Comparison of ENCODE assay signal across 26 mouse cellular contexts in genomic region chrX:36530251-36530650, GRCm38 (mm10). TPM values are rescaled to one million over a fixed set of nuclear protein-coding genes. Genes with fewer than 3 reads are reported as not detected.
"Had no signal": no experiment of that assay in that cellular context is flagged by ENCODE, and none has a peak within 500 bp of the region (broad histone marks: within the 10 kb centered on the region; RNA-seq: fewer than 3 reads in every experiment).

No protein-coding gene starts in this region.

- DNase-seq: lung, embryonic 14.5 days; lung, postnatal 10 days; lung, postnatal 4 days; midbrain, embryonic 14.5 days; retina, postnatal 1 day; right cerebral cortex, adult 18-20 months; right cerebral cortex, postnatal 25 days; right cerebral cortex, postnatal 4 days; spleen, adult 18-20 months; thymus, adult 18-20 months; thymus, postnatal 14 days; thymus, postnatal 36 days had no signal

- H3K4me1 ChIP-seq: midbrain, embryonic 10.5 days; midbrain, embryonic 12.5 days; neural tube, embryonic 13.5 days; neural tube, embryonic 15.5 days had no signal

- H3K9me3 ChIP-seq: midbrain, embryonic 10.5 days; midbrain, embryonic 12.5 days; neural tube, embryonic 13.5 days; neural tube, embryonic 15.5 days had no signal

- H3K36me3 ChIP-seq: midbrain, embryonic 10.5 days; midbrain, embryonic 12.5 days; neural tube, embryonic 13.5 days; neural tube, embryonic 15.5 days had no signal

- H3K27me3 ChIP-seq: midbrain, embryonic 12.5 days; neural tube, embryonic 13.5 days; neural tube, embryonic 15.5 days had no signal

- H3K4me2 ChIP-seq: lung, embryonic 14.5 days; midbrain, embryonic 12.5 days; neural tube, embryonic 13.5 days; neural tube, embryonic 15.5 days had no signal

- H3K9ac ChIP-seq: lung, embryonic 14.5 days; midbrain, embryonic 12.5 days; neural tube, embryonic 13.5 days; neural tube, embryonic 15.5 days had no signal

- H3K27ac ChIP-seq: midbrain, embryonic 10.5 days; midbrain, embryonic 12.5 days; neural tube, embryonic 13.5 days; neural tube, embryonic 15.5 days had no signal

- H3K4me3 ChIP-seq: midbrain, embryonic 10.5 days; midbrain, embryonic 12.5 days; myocyte; neural tube, embryonic 13.5 days; neural tube, embryonic 15.5 days had no signal

- ATAC-seq: midbrain, embryonic 16.5 days had no signal

RNA-seq across cellular contexts. Expression of gene Gm14569, which starts 38.6 kb away (rescaled TPM):
- total RNA-seq: megakaryocyte, adult 5-6 weeks; megakaryocyte-erythroid progenitor cell, adult 5-6 weeks had no signal
- polyA plus RNA-seq: lung, embryonic 14.5 days; lung, embryonic 16.5 days; midbrain, embryonic 10.5 days; midbrain, embryonic 12.5 days; midbrain, embryonic 14.5 days; midbrain, embryonic 16.5 days; myocyte; neural tube, embryonic 11.5 days; neural tube, embryonic 13.5 days; neural tube, embryonic 15.5 days; small intestine, adult 2 months; stomach, embryonic 14.5 days; stomach, embryonic 16.5 days; thymus, postnatal 0 days had no signal
